Mouse (Mus musculus): Measurements from ENCODE around the gene Enpp4.

DNA sequence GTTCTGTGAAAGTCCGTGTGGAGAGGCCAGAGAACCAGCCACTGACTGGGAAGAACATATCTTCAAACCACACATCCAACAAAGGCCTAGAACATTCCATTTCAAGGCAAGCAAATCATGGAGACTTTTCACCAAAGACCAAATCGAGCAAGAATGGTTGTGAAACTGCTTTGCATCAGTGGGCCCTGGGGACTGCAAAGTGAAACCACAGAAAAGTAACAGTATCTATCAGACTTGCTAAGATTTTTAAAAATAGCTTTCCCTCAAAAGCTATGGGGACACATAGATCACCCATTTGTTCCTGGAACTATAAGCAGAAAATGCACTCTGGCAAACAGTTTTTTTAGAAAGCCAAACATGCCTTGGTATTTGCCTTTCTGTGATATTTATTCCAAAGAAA, 14.7 kb downstream of the Enpp4 start:
- TF ChIP-seq CTCF (IDR thresholded peaks at IDR 0.05; ENCODE audit: low read depth, low read length), result no peak
- TF ChIP-seq POLR2AphosphoS5 (IDR thresholded peaks at IDR 0.05; ENCODE audit: insufficient replicate concordance, low read depth, low read length), result no peak
- no peak for TF ChIP-seq GATA1 (IDR thresholded peaks at IDR 0.05; ENCODE audit: borderline replicate concordance, low read length)

All from G1E (cell line).